Mouse (Mus musculus) E14TG2a.4 (cell line): Measurements from ENCODE around the gene Drap1.

ENCODE experiments used
- CTCF ChIP-seq: conservative IDR thresholded peaks from 2 replicates; pipeline ENCODE4 v1.5.1; 2014; ENCODE audit warnings: low read length
- NANOG ChIP-seq: IDR thresholded peaks from 2 replicates; pipeline ENCODE4 v1.6.1; 2014; ENCODE audit warnings: borderline replicate concordance, low read length, mixed read lengths
- POU5F1 ChIP-seq: IDR thresholded peaks from 2 replicates; pipeline ENCODE4 v1.6.1; 2014; ENCODE audit warnings: low read length, borderline replicate concordance

DNA sequence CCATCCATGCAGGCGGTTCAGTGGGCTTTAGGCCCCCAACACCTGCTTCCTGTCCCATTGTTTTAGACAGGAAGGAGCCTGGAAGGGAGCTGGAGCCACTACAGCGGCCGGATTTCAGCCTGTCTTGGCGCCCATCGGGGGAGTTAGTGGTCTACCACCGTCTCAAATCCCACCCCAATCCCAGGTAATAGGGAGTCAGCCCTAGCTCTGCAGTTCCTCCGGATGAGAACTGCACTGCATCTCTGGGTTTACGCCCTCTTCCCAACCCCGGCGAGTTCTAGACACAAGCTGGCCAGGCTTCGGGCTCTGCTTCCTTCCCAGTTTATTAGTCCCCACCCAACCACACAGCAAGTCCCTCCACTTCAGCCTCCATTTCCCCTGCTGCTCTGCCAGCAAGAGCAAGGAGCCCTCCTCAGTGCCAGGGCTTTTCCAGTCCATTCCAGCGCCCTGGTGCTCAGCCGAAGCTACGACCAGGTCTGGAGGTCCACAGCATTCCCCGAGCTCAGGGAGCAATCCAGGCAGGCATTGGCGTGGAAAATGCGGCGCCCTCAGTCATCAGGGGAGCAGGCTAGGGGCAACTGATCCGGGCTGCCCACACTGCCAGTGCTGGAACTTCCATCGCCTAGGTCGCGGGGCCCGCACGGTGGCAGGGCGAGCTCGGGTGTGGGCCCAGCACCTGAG is 31.6 kb upstream of the Drap1 start:
- no peak for TF ChIP-seq CTCF
- no peak for TF ChIP-seq POU5F1
- no peak for TF ChIP-seq NANOG
